Mouse (Mus musculus): Measurements from ENCODE around the gene Srcin1. TPM values are rescaled to one million over a fixed set of nuclear protein-coding genes. Genes with fewer than 3 reads are reported as not detected.

Gene Srcin1
- polyA plus RNA-seq, 1 experiment, result 7.7 TPM

GRCm38 (mm10) chr11:97563730-97564129 is 12.3 kb downstream of the Srcin1 start:
- Histone ChIP-seq H3K9ac (ENCODE audit: low read depth, poor library complexity, severe bottlenecking) (no peak overlapping the region), H3K9me3 (replicated peaks; ENCODE audit: control insufficient read depth, insufficient read depth, low read length, poor library complexity, severe bottlenecking) (no peaks in the 10 kb centered on the region), H3K36me3 (ENCODE audit: control insufficient read depth, insufficient read depth, low read length, poor library complexity, severe bottlenecking) (no peaks in the 10 kb centered on the region), H3K27ac (ENCODE audit: insufficient read depth, low read length) (no peak overlapping the region), H3K27me3 (ENCODE audit: control insufficient read depth, insufficient read depth, low read length, poor library complexity, severe bottlenecking) (no peaks in the 10 kb centered on the region), H3K4me3 (ENCODE audit: low read depth, low read length) (no peak overlapping the region), H3K4me1 (ENCODE audit: control insufficient read depth, insufficient read depth, low read length) (peaks cover 2% of the 10 kb centered on the region)
- TF ChIP-seq POLR2A (IDR thresholded peaks at IDR 0.05; ENCODE audit: insufficient read depth, low read length), result no peak
- TF ChIP-seq CTCF (IDR thresholded peaks at IDR 0.05; ENCODE audit: low read depth, low read length), result no peak
- no peak for TF ChIP-seq EP300 (IDR thresholded peaks at IDR 0.05; ENCODE audit: insufficient read depth, low read depth, low read length)

GRCm38 (mm10) chr11:97562536-97562935 is 13.4 kb downstream of the Srcin1 start:
- Histone ChIP-seq H3K27ac (ENCODE audit: insufficient read depth, low read length) (no peak overlapping the region), H3K27me3 (ENCODE audit: control insufficient read depth, insufficient read depth, low read length, poor library complexity, severe bottlenecking) (no peaks in the 10 kb centered on the region), H3K4me1 (ENCODE audit: control insufficient read depth, insufficient read depth, low read length) (no peaks in the 10 kb centered on the region), H3K9me3 (replicated peaks; ENCODE audit: control insufficient read depth, insufficient read depth, low read length, poor library complexity, severe bottlenecking) (no peaks in the 10 kb centered on the region), H3K36me3 (ENCODE audit: control insufficient read depth, insufficient read depth, low read length, poor library complexity, severe bottlenecking) (no peaks in the 10 kb centered on the region), H3K4me3 (ENCODE audit: low read depth, low read length) (no peak overlapping the region), H3K9ac (ENCODE audit: low read depth, poor library complexity, severe bottlenecking) (no peak overlapping the region)
- TF ChIP-seq POLR2A (IDR thresholded peaks at IDR 0.05; ENCODE audit: insufficient read depth, low read length) (no peak), CTCF (IDR thresholded peaks at IDR 0.05; ENCODE audit: low read depth, low read length) (no peak), EP300 (IDR thresholded peaks at IDR 0.05; ENCODE audit: insufficient read depth, low read depth, low read length) (no peak)

GRCm38 (mm10) chr11:97560210-97560963 is 15.6 kb downstream of the Srcin1 start:
- H3K4me1 ChIP-seq (ENCODE audit: control insufficient read depth, insufficient read depth, low read length), result no peaks in the 10 kb centered on the region

GRCm38 (mm10) chr11:97559549-97559948 is 16.4 kb downstream of the Srcin1 start:
- H3K36me3 ChIP-seq (ENCODE audit: control insufficient read depth, insufficient read depth, low read length, poor library complexity, severe bottlenecking), result no peaks in the 10 kb centered on the region
- TF ChIP-seq CTCF (IDR thresholded peaks at IDR 0.05; ENCODE audit: low read depth, low read length) (peak; percentile 93), EP300 (IDR thresholded peaks at IDR 0.05; ENCODE audit: insufficient read depth, low read depth, low read length) (0 out of 2 replicates have a peak, but pooled peaks have one; percentile 11), POLR2A (IDR thresholded peaks at IDR 0.05; ENCODE audit: insufficient read depth, low read length) (no peak)
- H3K27ac ChIP-seq (ENCODE audit: insufficient read depth, low read length), result no peak overlapping the region
- H3K9ac ChIP-seq (ENCODE audit: low read depth, poor library complexity, severe bottlenecking), result no peak overlapping the region
- H3K4me3 ChIP-seq (ENCODE audit: low read depth, low read length), result no peak overlapping the region
- H3K4me1 ChIP-seq (ENCODE audit: control insufficient read depth, insufficient read depth, low read length), result peaks cover 2% of the 10 kb centered on the region
- no peaks in the 10 kb centered on the region for H3K9me3 ChIP-seq (replicated peaks; ENCODE audit: control insufficient read depth, insufficient read depth, low read length, poor library complexity, severe bottlenecking)
- H3K27me3 ChIP-seq (ENCODE audit: control insufficient read depth, insufficient read depth, low read length, poor library complexity, severe bottlenecking), result no peaks in the 10 kb centered on the region

More at GRCm38 (mm10) chr11:97560210-97560963, 15.6 kb downstream of the Srcin1 start:
- Histone ChIP-seq H3K9me3 (replicated peaks; ENCODE audit: control insufficient read depth, insufficient read depth, low read length, poor library complexity, severe bottlenecking) (no peaks in the 10 kb centered on the region), H3K36me3 (ENCODE audit: control insufficient read depth, insufficient read depth, low read length, poor library complexity, severe bottlenecking) (no peaks in the 10 kb centered on the region), H3K9ac (ENCODE audit: low read depth, poor library complexity, severe bottlenecking) (no peak overlapping the region), H3K27ac (ENCODE audit: insufficient read depth, low read length) (no peak overlapping the region), H3K27me3 (ENCODE audit: control insufficient read depth, insufficient read depth, low read length, poor library complexity, severe bottlenecking) (no peaks in the 10 kb centered on the region), H3K4me3 (ENCODE audit: low read depth, low read length) (no peak overlapping the region)
- TF ChIP-seq CTCF (IDR thresholded peaks at IDR 0.05; ENCODE audit: low read depth, low read length) (no peak), POLR2A (IDR thresholded peaks at IDR 0.05; ENCODE audit: insufficient read depth, low read length) (no peak), EP300 (IDR thresholded peaks at IDR 0.05; ENCODE audit: insufficient read depth, low read depth, low read length) (no peak)

GRCm38 (mm10) chr11:97557885-97558284 is 18.1 kb downstream of the Srcin1 start:
- no peak overlapping the region for H3K9ac ChIP-seq (ENCODE audit: low read depth, poor library complexity, severe bottlenecking)
- H3K4me1 ChIP-seq (ENCODE audit: control insufficient read depth, insufficient read depth, low read length), result peaks cover 2% of the 10 kb centered on the region
- H3K4me3 ChIP-seq (ENCODE audit: low read depth, low read length), result no peak overlapping the region
- no peak for TF ChIP-seq POLR2A (IDR thresholded peaks at IDR 0.05; ENCODE audit: insufficient read depth, low read length)
- no peak for TF ChIP-seq CTCF (IDR thresholded peaks at IDR 0.05; ENCODE audit: low read depth, low read length)
- TF ChIP-seq EP300 (IDR thresholded peaks at IDR 0.05; ENCODE audit: insufficient read depth, low read depth, low read length), result no peak
- no peaks in the 10 kb centered on the region for H3K36me3 ChIP-seq (ENCODE audit: control insufficient read depth, insufficient read depth, low read length, poor library complexity, severe bottlenecking)
- no peak overlapping the region for H3K27ac ChIP-seq (ENCODE audit: insufficient read depth, low read length)
- no peaks in the 10 kb centered on the region for H3K27me3 ChIP-seq (ENCODE audit: control insufficient read depth, insufficient read depth, low read length, poor library complexity, severe bottlenecking)
- H3K9me3 ChIP-seq (replicated peaks; ENCODE audit: control insufficient read depth, insufficient read depth, low read length, poor library complexity, severe bottlenecking), result no peaks in the 10 kb centered on the region

Measured in ES-Bruce4 (cell line).